Mouse (Mus musculus): ENCODE data around the gene Lrrk1. TPM values are rescaled to one million over a fixed set of nuclear protein-coding genes. Genes with fewer than 3 reads are reported as not detected.

Lrrk1 gene
- polyA plus RNA-seq, 1 experiment = 76.4 TPM

DNA sequence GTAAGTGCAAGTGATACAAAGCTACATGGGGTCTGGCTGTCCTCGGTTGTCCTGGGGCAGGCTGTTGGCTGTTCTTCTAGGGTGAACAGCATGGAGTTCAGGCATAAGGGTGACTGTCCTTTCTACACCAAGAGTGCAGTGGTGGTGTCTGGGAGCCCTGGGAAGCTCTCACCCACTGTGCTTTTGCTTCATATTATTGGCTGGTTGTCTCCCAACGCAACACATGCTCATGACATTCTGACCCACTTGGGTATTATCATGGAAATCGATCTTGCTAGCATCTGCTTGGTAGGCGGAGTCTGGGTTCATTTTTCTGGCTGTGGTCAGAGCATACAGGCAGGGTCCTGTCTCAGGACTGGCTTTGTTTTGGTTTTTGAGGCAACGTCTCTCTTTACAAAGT is 131.7 kb downstream of the Lrrk1 start:
- Histone ChIP-seq H3K4me3 (replicated peaks; ENCODE audit: extremely low read depth, low read depth, low read length) (no peak overlapping the region), H3K4me1 (ENCODE audit: control insufficient read depth, insufficient read depth, low read length) (no peaks in the 10 kb centered on the region)
- DNase-seq = no peak
- WGBS = 76% methylated on average over 5 of the region's 5 CpGs
- TF ChIP-seq CTCF (IDR thresholded peaks at IDR 0.05; ENCODE audit: insufficient read depth, low read length) (no peak), POLR2A (IDR thresholded peaks at IDR 0.05; ENCODE audit: borderline replicate concordance, extremely low read depth, low read depth, low read length) (no peak)

DNA sequence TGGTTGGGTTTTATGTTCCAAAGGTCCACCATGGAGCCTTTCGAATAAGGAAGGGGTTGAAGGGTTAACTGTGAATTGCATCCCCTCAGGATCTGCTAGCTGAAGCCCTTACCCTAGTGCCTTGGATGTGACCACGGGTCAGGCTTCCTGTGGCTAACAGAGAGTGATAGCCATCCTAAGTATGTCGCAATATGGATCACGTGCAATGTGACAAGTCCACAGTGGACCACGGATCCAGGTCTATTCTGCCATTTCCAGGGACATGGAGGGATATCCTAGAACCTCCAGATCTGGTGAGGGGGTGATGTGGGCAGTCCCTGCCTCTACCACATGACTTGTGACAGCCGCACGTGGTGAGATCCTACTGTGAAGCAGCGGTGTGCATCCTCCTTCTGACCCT is 133.2 kb downstream of the Lrrk1 start:
- Histone ChIP-seq H3K4me3 (replicated peaks; ENCODE audit: extremely low read depth, low read depth, low read length) (no peak overlapping the region), H3K4me1 (ENCODE audit: control insufficient read depth, insufficient read depth, low read length) (no peaks in the 10 kb centered on the region)
- 78% methylated on average over 8 of the region's 8 CpGs for whole genome bisulfite sequencing
- TF ChIP-seq CTCF (IDR thresholded peaks at IDR 0.05; ENCODE audit: insufficient read depth, low read length) (no peak), POLR2A (IDR thresholded peaks at IDR 0.05; ENCODE audit: borderline replicate concordance, extremely low read depth, low read depth, low read length) (no peak)
- DNase-seq = no peak

DNA sequence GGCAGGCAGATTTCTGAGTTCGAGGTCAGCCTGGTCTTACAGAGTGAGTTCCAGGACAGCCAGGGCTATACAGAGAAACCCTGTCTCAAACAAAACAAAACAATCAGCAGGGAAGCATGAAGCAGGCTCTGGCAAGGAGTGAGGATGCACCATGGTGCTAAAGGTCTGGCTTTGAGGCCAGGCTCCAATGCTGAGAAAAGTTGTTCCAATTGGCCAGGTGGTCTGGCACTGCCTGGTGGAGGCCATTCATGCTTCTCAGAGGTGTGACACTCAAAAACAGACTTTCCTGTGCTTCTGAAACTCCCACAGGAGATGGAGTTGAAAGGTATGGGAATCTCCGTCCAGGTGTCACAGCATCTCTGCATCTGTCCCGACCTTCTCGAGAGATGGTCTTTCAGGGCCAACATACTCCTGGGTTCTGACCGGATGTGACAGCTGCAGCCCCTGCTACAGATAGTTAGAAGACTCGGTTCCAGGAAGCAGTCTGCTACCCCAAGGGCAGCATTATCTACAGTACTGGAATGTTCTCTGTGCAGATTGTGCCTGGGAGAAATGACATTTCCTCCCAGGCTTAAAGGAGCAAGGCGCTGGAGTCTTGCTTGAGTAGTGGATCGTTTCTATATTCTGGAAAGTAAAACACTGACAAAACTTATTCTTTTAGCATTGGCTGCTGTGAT is 134.0 kb downstream of the Lrrk1 start:
- Histone ChIP-seq H3K4me3 (replicated peaks; ENCODE audit: extremely low read depth, low read depth, low read length) (no peak overlapping the region), H3K4me1 (ENCODE audit: control insufficient read depth, insufficient read depth, low read length) (no peaks in the 10 kb centered on the region)
- DNase-seq = no peak
- TF ChIP-seq CTCF (IDR thresholded peaks at IDR 0.05; ENCODE audit: insufficient read depth, low read length) (no peak), POLR2A (IDR thresholded peaks at IDR 0.05; ENCODE audit: borderline replicate concordance, extremely low read depth, low read depth, low read length) (no peak)
- 67% methylated on average over 8 of the region's 8 CpGs for WGBS

GRCm38 (mm10) chr7:66250030-66250429 is 138.1 kb downstream of the Lrrk1 start:
- peak; percentile 74 for TF ChIP-seq CTCF (IDR thresholded peaks at IDR 0.05; ENCODE audit: insufficient read depth, low read length)
- no peak for TF ChIP-seq POLR2A (IDR thresholded peaks at IDR 0.05; ENCODE audit: borderline replicate concordance, extremely low read depth, low read depth, low read length)
- peak; percentile 80 for DNase-seq
- 20% methylated on average over 6 of the region's 6 CpGs for WGBS
- Histone ChIP-seq H3K4me1 (ENCODE audit: control insufficient read depth, insufficient read depth, low read length) (no peaks in the 10 kb centered on the region), H3K4me3 (replicated peaks; ENCODE audit: extremely low read depth, low read depth, low read length) (no peak overlapping the region)

DNA sequence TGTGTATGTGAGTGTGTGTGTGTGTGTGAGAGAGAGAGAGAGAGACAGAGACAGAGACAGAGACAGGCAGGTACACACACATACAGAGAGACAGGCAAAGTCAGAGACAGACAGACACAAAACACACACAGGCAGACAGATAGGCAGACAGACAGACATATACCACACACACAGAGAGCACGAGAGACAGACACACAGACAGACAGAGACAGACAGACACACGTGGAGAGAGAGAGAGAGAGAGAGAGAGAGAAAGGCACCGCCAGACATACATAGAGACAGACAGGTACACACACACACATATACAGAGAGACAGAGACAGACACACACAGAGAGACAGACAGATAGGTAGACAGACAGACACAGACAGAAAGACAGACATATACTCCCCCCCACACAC is 138.7 kb downstream of the Lrrk1 start:
- TF ChIP-seq POLR2A (IDR thresholded peaks at IDR 0.05; ENCODE audit: borderline replicate concordance, extremely low read depth, low read depth, low read length) (no peak), CTCF (IDR thresholded peaks at IDR 0.05; ENCODE audit: insufficient read depth, low read length) (no peak)
- DNase-seq = no peak

GRCm38 (mm10) chr7:66249020-66249419 is 139.1 kb downstream of the Lrrk1 start:
- TF ChIP-seq POLR2A (IDR thresholded peaks at IDR 0.05; ENCODE audit: borderline replicate concordance, extremely low read depth, low read depth, low read length) (no peak), CTCF (IDR thresholded peaks at IDR 0.05; ENCODE audit: insufficient read depth, low read length) (no peak)
- H3K4me3 ChIP-seq (replicated peaks; ENCODE audit: extremely low read depth, low read depth, low read length) = no peak overlapping the region
- WGBS = 63% methylated on average over 2 of the region's 2 CpGs
- no peak for DNase-seq
- no peaks in the 10 kb centered on the region for H3K4me1 ChIP-seq (ENCODE audit: control insufficient read depth, insufficient read depth, low read length)

More for the DNA sequence above, 138.7 kb downstream of the Lrrk1 start:
- WGBS = 84% methylated on average over 3 of the region's 3 CpGs
- Histone ChIP-seq H3K4me1 (ENCODE audit: control insufficient read depth, insufficient read depth, low read length) (no peaks in the 10 kb centered on the region), H3K4me3 (replicated peaks; ENCODE audit: extremely low read depth, low read depth, low read length) (no peak overlapping the region)

DNA sequence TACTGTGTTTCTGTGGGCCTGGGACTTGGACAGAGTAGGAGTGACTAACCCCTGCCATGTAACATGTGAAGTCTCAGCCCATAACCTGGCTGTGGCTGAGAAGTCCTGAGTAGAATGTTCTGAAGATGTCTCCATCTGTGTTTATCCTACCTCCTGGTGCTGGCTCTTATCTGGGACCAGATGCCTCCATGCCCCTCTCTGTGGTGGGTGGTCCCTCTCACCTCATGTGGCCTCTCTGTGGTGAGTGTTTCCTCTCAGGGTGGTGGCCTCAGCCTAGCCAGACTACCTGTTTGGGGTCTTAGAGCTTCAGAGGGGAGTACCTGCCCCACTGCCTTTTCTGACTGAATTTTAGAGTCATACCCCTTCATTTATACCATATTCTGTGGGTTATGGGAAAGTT is 139.9 kb downstream of the Lrrk1 start:
- TF ChIP-seq POLR2A (IDR thresholded peaks at IDR 0.05; ENCODE audit: borderline replicate concordance, extremely low read depth, low read depth, low read length) = no peak
- TF ChIP-seq CTCF (IDR thresholded peaks at IDR 0.05; ENCODE audit: insufficient read depth, low read length) = no peak
- no peak for DNase-seq
- H3K4me1 ChIP-seq (ENCODE audit: control insufficient read depth, insufficient read depth, low read length) = no peaks in the 10 kb centered on the region
- no peak overlapping the region for H3K4me3 ChIP-seq (replicated peaks; ENCODE audit: extremely low read depth, low read depth, low read length)

DNA sequence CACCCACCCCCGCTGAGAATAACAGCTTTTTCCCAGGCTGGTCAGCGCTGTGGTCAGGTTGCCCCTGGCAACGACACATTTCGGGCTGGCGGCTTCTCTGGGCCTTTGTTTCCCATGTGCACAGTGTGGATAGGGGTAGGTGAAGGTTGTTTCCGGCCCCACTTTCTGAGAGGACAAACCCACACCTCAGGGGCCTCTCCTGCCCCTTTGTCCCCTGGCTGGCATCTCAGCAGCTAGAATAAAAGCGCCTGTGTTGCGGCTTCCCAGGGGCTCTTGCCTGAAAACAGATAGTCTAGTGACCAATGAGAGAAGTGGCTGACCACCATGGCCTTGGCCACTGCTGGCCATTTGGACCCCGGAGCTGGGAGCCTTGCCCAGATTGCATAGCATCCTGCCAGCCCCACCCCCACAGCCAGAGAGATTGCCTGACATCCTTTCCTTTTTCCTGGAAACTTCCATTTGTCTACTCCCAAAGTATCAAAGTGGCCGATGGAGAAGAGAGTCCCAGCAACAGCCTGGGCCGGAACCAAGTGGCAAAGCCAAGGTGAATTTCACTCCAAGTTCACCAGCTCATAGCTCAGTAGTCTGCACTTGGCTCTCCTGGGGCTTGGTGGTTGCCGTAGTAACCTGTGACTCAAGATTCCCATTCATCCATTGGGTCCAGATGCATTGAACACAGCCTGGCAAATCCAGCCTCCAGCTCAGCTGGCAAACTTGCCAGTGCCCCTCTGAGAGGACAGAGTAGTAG is 140.7 kb downstream of the Lrrk1 start:
- no peaks in the 10 kb centered on the region for H3K4me1 ChIP-seq (ENCODE audit: control insufficient read depth, insufficient read depth, low read length)
- no peak for DNase-seq

GRCm38 (mm10) chr7:66246716-66247235 is 141.4 kb downstream of the Lrrk1 start:
- Histone ChIP-seq H3K4me3 (replicated peaks; ENCODE audit: extremely low read depth, low read depth, low read length) (no peak overlapping the region), H3K4me1 (ENCODE audit: control insufficient read depth, insufficient read depth, low read length) (no peaks in the 10 kb centered on the region)
- DNase-seq = no peak
- no peak for TF ChIP-seq POLR2A (IDR thresholded peaks at IDR 0.05; ENCODE audit: borderline replicate concordance, extremely low read depth, low read depth, low read length)
- TF ChIP-seq CTCF (IDR thresholded peaks at IDR 0.05; ENCODE audit: insufficient read depth, low read length) = no peak
- 69% methylated on average over 11 of the region's 11 CpGs for WGBS

More for the DNA sequence above, 140.7 kb downstream of the Lrrk1 start:
- TF ChIP-seq CTCF (IDR thresholded peaks at IDR 0.05; ENCODE audit: insufficient read depth, low read length) (no peak), POLR2A (IDR thresholded peaks at IDR 0.05; ENCODE audit: borderline replicate concordance, extremely low read depth, low read depth, low read length) (no peak)
- H3K4me3 ChIP-seq (replicated peaks; ENCODE audit: extremely low read depth, low read depth, low read length) = no peak overlapping the region
- 64% methylated on average over 12 of the region's 12 CpGs for WGBS
